Mouse (Mus musculus): ENCODE results near the gene Gpatch2l. TPM values are rescaled to one million over a fixed set of nuclear protein-coding genes. Genes with fewer than 3 reads are reported as not detected.
A peak's percentile ranks its signal among the peaks of the same experiment; 100 is the strongest.

The Gpatch2l gene
- polyA plus RNA-seq, 1 experiment from 2014 or later, result 5.5 TPM

DNA sequence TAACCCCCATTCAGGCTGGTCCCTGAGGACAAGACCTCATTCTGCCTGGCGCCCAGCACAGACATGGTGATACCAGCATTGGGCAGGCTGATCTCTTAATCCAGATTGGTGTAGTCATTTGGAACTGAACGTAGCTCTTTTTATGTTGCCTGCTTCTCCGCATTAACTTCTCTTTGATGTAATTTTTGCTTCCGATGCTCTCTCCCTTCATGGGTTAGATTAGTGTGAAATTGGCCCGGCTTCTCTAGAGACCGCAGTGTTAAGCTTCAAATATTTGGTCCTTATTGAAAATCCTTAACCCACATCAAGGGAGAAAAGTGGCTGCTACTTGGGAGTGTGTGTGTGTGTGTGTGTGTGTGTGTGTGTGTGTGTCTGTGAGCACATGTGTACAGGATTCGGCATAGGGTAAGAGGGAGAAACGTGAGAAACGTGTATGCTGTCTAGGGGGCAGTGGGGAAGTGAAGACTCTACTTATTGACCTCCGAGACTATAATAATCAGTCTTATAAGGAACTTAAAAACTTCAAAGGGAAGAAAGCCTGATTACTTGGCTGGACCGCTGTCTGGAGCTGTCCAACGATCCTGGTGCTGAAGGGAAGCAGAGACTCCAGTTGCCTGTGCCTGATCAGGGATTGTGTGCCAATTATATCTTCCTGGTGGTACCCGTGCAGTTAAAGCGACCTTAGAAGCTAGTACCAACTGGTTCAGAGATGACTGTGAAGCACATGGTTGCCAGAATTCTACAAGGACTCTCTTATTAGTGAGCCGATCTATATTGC, 28.8 kb upstream of the Gpatch2l start:
- H3K9me3 ChIP-seq (ENCODE audit: control insufficient read depth), result no peaks in the 10 kb centered on the region
- H3K36me3 ChIP-seq (ENCODE audit: control insufficient read depth, insufficient read depth), result no peaks in the 10 kb centered on the region; the same call in 1 of the 2 replicates
- no peak overlapping the region for H3K4me3 ChIP-seq (ENCODE audit: low read depth, low read length)
- H3K4me2 ChIP-seq (replicated peaks; ENCODE audit: low read depth), result no peak overlapping the region
- H3K27me3 ChIP-seq (replicated peaks; ENCODE audit: control insufficient read depth, insufficient read depth, low read length), result peaks cover 50% of the 10 kb centered on the region
- no peak overlapping the region for H3K9ac ChIP-seq (ENCODE audit: low read depth, low read length)
- no peak overlapping the region for H3K27ac ChIP-seq (ENCODE audit: low read depth, low read length)
- TF ChIP-seq CTCF (IDR thresholded peaks at IDR 0.05; ENCODE audit: low read depth), result no peak
- H3K4me1 ChIP-seq (replicated peaks; ENCODE audit: control insufficient read depth, insufficient read depth, low read length), result no peaks in the 10 kb centered on the region
- 43% methylated on average over 15 of the region's 15 CpGs for WGBS
- no peak for ATAC-seq

- Histone ChIP-seq H3K4me2 (replicated peaks; ENCODE audit: low read depth) (no peak overlapping the region), H3K4me3 (ENCODE audit: low read depth, low read length) (no peak overlapping the region), H3K27me3 (replicated peaks; ENCODE audit: control insufficient read depth, insufficient read depth, low read length) (peaks cover 50% of the 10 kb centered on the region), H3K4me1 (replicated peaks; ENCODE audit: control insufficient read depth, insufficient read depth, low read length) (no peaks in the 10 kb centered on the region), H3K9me3 (ENCODE audit: control insufficient read depth) (no peaks in the 10 kb centered on the region), H3K36me3 (ENCODE audit: control insufficient read depth, insufficient read depth) (no peaks in the 10 kb centered on the region; the same call in 1 of the 2 replicates), H3K9ac (ENCODE audit: low read depth, low read length) (no peak overlapping the region), H3K27ac (ENCODE audit: low read depth, low read length) (no peak overlapping the region)
- WGBS, result 15% methylated on average over 24 of the region's 24 CpGs
- no peak for ATAC-seq
- no peak for TF ChIP-seq CTCF (IDR thresholded peaks at IDR 0.05; ENCODE audit: low read depth)
These were observed 27.5 kb upstream of the Gpatch2l start for GRCm38 (mm10) chr12:86214201-86214600.

DNA sequence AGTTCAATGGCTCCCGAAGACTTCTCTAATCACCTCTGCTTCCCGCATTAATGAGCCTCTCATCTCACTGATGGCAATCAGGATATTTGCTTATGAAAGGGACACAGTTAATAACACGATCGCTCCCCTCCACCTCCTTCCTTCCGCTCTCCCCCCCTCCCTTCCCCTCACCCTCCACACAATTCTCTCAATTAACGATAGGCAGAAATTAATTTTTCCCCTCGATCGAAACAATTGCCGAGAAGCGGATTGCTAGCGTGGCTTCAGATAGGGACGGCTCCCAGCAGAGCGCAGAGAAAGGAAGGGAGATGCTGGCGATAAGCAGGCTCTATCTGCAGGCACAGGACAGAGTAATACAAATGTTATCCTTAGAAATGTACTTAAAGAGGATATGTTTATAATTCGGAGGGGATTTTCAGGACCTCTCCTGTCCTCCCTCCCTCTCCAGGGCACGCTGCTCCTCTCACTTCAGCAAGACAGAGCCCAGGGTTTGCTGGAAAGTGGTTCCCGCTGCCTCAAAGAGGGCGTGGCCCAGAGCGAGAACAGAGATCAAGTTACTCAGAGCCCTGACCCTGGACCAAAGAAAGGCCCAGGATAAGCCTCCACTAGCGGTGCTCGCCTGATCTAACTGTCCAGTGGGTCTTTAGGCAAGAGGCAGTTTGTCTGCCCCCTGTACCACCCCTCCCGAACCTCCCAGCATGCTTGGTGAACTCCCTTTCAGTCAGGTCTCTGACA, 24.8 kb upstream of the Gpatch2l start:
- no peak for ATAC-seq
- Histone ChIP-seq H3K27ac (ENCODE audit: low read depth, low read length) (no peak overlapping the region), H3K4me2 (replicated peaks; ENCODE audit: low read depth) (peak overlapping the region; percentile 13; the same call in 1 of the 2 replicates), H3K4me3 (ENCODE audit: low read depth, low read length) (no peak overlapping the region), H3K36me3 (ENCODE audit: control insufficient read depth, insufficient read depth) (no peaks in the 10 kb centered on the region; the same call in 1 of the 2 replicates), H3K9ac (ENCODE audit: low read depth, low read length) (no peak overlapping the region), H3K9me3 (ENCODE audit: control insufficient read depth) (no peaks in the 10 kb centered on the region), H3K27me3 (replicated peaks; ENCODE audit: control insufficient read depth, insufficient read depth, low read length) (peaks cover 59% of the 10 kb centered on the region), H3K4me1 (replicated peaks; ENCODE audit: control insufficient read depth, insufficient read depth, low read length) (no peaks in the 10 kb centered on the region)
- 2% methylated on average over 22 of the region's 22 CpGs for WGBS
- TF ChIP-seq CTCF (IDR thresholded peaks at IDR 0.05; ENCODE audit: low read depth), result no peak

- H3K27ac ChIP-seq (ENCODE audit: low read depth, low read length), result no peak overlapping the region
- H3K4me1 ChIP-seq (replicated peaks; ENCODE audit: control insufficient read depth, insufficient read depth, low read length), result no peaks in the 10 kb centered on the region
- no peak for ATAC-seq
- no peak overlapping the region for H3K9ac ChIP-seq (ENCODE audit: low read depth, low read length)
- no peaks in the 10 kb centered on the region for H3K36me3 ChIP-seq (ENCODE audit: control insufficient read depth, insufficient read depth)
- H3K4me3 ChIP-seq (ENCODE audit: low read depth, low read length), result 0 out of 2 replicates have a peak overlapping the region, but pooled peaks have one; percentile 12
- no peak for TF ChIP-seq CTCF (IDR thresholded peaks at IDR 0.05; ENCODE audit: low read depth)
- H3K4me2 ChIP-seq (replicated peaks; ENCODE audit: low read depth), result peak overlapping the region; percentile 24
- H3K9me3 ChIP-seq (ENCODE audit: control insufficient read depth), result no peaks in the 10 kb centered on the region
- peaks cover 30% of the 10 kb centered on the region for H3K27me3 ChIP-seq (replicated peaks; ENCODE audit: control insufficient read depth, insufficient read depth, low read length)
- 6% methylated on average over 37 of the region's 38 CpGs for WGBS
These were observed 21.2 kb upstream of the Gpatch2l start for GRCm38 (mm10) chr12:86220200-86221021.

DNA sequence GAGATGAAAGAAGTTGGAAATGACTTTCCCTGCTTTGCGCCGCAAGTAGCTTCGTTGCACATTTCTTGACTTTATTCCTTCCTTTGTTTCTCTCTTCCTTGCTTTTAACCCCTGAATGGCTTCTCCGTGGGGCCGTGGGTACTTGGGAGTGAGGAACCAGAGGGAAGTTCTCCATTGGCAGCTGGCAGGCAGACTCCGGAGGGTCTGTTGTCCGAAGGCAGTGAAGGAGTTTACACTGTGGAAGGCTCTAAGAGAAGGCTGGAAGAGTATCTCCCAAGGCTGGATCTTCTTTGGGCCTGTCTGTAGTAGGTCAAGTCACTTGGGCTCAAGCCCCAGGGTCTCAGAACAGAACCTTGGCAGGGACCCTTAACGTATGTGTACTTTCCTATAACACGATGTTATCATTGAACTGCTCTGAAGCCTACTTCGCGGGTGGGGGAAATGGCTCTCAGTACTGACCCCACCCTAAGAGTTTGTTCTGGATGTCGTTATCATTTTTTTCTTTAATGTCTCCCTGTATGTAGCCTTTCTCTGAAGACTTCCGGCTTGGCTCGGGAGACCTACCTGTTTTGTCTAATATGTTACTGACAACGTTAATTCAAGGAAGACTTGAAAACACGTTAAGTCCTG, 20.5 kb upstream of the Gpatch2l start:
- no peak for ATAC-seq
- Histone ChIP-seq H3K9ac (ENCODE audit: low read depth, low read length) (no peak overlapping the region), H3K4me2 (replicated peaks; ENCODE audit: low read depth) (peak overlapping the region; percentile 24; the same call in 1 of the 2 replicates), H3K9me3 (ENCODE audit: control insufficient read depth) (no peaks in the 10 kb centered on the region), H3K4me1 (replicated peaks; ENCODE audit: control insufficient read depth, insufficient read depth, low read length) (no peaks in the 10 kb centered on the region), H3K27ac (ENCODE audit: low read depth, low read length) (no peak overlapping the region), H3K36me3 (ENCODE audit: control insufficient read depth, insufficient read depth) (no peaks in the 10 kb centered on the region), H3K4me3 (ENCODE audit: low read depth, low read length) (no peak overlapping the region), H3K27me3 (replicated peaks; ENCODE audit: control insufficient read depth, insufficient read depth, low read length) (peaks cover 24% of the 10 kb centered on the region)
- WGBS, result 43% methylated on average over 16 of the region's 16 CpGs
- TF ChIP-seq CTCF (IDR thresholded peaks at IDR 0.05; ENCODE audit: low read depth), result no peak
